Mouse (Mus musculus) telencephalon, adult 2 months (tissue): ENCODE data around the gene Gm3646.

Source experiments
- DNase-seq: peaks from one replicate; pipeline ENCODE4 v3.0.0-alpha.2; 2011; ENCODE audit warnings: low read depth, low spot score

Gm3646 gene

GRCm38 (mm10) chr1:39805243-39805979 lies at the start of gene Gm3646:
Gene Gm3646 (minus strand): TSS chr1:39805332.
- DNase-seq = no peak

DNA sequence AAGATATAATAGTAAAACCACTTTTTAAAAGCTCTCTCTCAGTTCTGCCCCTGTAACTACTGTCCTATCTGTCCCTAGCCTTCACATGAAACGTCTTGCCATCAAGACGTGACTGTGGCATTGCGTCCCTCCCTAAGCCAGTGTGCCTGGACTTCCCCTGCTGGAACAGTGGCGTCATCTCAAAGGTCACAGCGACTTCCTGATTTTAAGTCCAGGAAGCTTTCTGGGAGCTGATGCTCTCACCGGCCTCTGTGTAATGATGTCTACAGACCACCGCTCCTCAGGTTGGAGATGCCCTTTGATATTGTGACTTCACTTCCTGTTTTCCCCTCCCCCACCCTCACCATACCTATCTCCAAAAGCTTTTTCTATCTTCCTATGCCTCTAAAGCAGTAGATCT lies 41.9 kb upstream of the Gm3646 start:
- no peak for DNase-seq

DNA sequence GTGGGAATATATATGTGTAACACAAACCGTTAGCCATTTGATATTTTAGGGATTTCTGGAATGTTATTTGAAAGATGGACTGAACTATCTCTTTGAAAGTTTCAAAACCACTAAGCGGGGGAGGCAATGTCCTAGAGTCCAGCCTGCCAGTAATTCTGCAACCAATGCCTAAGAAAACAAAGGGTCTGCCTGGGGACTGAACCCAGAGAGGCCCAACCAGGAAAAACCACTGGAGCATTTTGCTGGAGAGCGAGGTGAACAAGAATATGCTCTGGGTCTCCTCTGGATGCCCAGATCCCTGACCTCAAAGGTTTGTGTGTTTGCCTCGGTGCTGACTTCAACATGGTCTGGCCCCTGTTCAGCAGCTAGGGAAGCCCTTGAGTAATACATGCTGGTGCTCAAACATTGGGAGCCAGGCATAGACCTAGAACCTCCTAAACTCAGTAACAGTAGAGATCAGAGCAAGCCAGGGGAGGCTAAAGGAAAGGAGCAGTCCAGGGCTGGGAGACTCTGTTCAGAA lies 41.0 kb upstream of the Gm3646 start:
- DNase-seq = no peak

GRCm38 (mm10) chr1:39843328-39843727 lies 38.2 kb upstream of the Gm3646 start:
- DNase-seq = no peak

- DNase-seq = no peak
These were observed 37.3 kb upstream of the Gm3646 start for GRCm38 (mm10) chr1:39842218-39843007.

GRCm38 (mm10) chr1:39840856-39841255 lies 35.7 kb upstream of the Gm3646 start:
- DNase-seq = no peak

DNA sequence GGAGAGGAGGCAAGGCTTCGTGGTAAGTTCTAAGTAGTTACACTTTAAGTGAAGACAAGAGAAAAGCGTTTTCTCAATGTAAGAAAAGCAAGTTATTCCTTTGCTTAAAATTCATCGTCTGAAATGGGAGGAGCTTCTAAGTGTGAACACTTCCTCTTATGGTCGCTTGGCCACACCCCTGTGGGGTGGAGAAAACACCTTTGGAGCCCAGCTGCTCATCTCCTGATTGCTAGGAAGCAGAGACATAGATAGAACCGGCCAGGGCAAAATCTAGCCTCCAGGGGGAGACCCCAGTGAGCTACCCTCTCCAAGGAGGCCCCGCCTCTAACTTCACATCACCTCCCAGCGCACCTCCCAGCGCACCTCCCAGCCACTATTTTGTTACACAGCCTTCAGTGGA lies 34.7 kb upstream of the Gm3646 start:
- no peak for DNase-seq

- no peak for DNase-seq
These were observed 34.1 kb upstream of the Gm3646 start for GRCm38 (mm10) chr1:39839217-39839616.

- peak; percentile 48 for DNase-seq
These were observed 33.5 kb upstream of the Gm3646 start for GRCm38 (mm10) chr1:39838487-39839169.

DNA sequence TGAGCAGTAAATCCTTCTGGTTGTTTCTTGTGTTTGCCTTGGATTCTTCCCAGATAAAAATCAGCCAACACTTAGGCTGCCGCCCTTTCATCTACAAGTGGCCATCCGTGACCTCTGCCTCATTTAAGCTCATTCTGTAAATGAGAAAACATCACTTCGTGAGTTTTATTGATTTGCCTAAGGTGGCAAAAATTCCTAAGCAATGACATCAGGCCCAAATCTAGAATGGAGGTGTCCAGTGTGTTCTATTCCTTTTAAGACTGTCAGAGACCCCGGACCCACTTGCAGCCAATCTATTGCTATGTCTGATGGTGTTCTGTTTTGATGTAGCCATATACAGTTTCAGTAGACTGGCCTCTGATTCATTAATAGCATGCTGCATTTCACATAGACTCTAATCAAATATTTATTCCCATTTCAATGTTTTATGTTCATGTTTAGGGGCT lies 26.5 kb upstream of the Gm3646 start:
- no peak for DNase-seq

- DNase-seq = no peak
These were observed 25.9 kb upstream of the Gm3646 start for GRCm38 (mm10) chr1:39830786-39831593.

- DNase-seq = no peak
These were observed 19.8 kb upstream of the Gm3646 start for GRCm38 (mm10) chr1:39824902-39825301.

- DNase-seq = no peak
These were observed 19.1 kb upstream of the Gm3646 start for GRCm38 (mm10) chr1:39824240-39824639.

- DNase-seq = no peak
These were observed 14.5 kb upstream of the Gm3646 start for GRCm38 (mm10) chr1:39819596-39819995.

DNA sequence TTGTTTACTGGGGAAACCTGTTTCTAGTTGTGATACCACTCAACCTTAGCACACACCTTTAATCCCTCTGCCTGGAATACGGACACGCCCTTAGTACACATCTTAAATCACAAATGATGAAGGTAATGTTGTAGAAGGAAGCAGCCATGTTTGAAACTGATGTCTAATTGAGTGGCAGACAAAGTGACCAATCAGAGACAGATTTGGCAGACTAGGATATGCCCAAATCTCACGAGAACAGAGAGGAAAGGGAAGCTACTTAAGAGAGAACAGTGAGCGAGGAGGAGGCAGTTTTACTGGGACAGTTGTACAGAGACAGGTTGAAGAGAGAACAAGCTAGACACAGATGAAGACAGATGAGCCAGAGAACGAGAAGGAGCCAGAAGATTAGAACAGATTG lies 10.6 kb upstream of the Gm3646 start:
- no peak for DNase-seq

DNA sequence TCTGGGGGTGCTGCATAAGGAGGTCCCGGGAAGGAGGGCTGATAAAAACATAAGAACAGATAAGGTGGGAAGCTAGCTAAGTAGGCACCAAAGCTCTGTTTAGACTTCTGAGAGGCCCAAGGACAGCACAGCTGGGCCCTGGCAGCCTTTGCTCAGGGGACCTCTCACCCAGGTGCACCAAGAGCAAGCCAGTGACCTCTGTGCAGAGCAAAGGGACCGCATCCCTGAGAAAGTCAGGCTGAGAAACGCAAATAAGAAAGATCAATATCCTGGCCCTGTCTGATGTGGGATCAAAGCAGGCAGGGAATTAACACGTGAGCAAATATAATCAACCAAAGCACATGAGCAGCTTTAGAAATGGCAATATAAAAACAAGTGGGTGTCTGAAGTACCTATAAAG lies 7.9 kb upstream of the Gm3646 start:
- no peak for DNase-seq

DNA sequence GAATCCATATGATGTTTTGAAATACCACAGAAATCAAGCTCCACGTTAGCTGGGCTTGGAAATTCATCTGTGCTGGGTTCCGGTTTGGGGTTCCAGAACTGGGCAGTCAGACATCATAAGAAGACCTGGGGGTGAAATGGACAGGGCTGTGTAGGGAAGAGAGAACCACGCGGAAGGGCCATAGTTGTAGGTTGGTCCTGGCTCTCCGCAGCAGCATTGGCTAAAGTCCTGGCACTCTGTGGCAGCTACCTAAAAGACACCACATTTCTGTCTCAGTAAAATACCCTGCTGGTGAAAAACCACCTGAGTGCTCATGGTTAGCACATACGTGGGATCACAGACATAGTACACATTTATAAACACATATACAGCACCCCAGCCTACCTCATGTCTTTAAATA lies 343 bp downstream of the Gm3646 start:
- no peak for DNase-seq

DNA sequence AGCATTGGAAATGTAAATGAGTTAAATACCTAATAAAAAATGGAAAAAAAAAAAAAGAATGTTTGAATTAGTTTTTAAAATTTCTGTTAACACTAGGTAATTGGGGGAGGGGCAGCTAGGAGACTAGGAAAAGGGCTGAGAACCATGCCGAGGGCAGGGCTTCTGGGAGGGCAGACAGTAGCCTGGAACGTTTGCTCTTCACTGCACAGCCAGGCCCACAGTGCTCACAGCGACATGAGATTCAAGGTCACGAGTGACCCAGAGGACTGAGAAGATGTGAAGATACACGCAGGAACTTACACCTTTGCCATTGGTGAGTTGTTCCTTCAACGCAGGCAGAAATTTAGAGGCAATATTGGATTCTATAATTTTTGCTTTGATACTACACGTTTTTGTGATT lies 2.2 kb downstream of the Gm3646 start:
- DNase-seq = no peak

GRCm38 (mm10) chr1:39797496-39797895 lies 7.6 kb downstream of the Gm3646 start:
- DNase-seq = no peak

DNA sequence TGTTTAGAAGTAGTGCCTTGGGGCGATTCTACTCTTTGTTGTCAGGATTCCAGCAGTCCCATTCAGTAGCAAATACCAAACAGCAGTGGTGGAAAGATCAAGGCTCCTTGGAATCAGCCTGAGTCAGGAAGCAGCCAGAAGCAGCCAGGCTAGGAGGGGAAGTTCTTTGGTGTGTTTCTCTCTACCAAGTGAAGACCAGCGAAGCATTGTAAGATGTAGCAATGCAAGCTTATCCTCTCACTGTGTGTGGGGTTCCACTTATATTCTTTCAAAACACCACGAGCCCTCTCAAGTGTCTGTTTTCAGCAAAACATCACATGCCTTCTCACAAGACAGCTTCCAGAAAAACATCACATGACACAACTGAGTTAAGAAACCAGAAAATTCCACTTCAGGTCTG lies 8.4 kb downstream of the Gm3646 start:
- no peak for DNase-seq

GRCm38 (mm10) chr1:39784632-39785031 lies 20.5 kb downstream of the Gm3646 start:
- no peak for DNase-seq
